Mouse (Mus musculus) heart, postnatal 4 days (tissue): ENCODE measurements around the gene Wnt6. TPM values are rescaled to one million over a fixed set of nuclear protein-coding genes. Genes with fewer than 3 reads are reported as not detected.

ENCODE experiments used
- DNase-seq: peaks from one replicate; pipeline ENCODE4 v3.0.0; 2021
- total RNA-seq, 2 experiments: library from RNA; stranded (reverse); gene quantifications; 2 replicates each; pipeline ENCODE4 v1.2.3; 2021

The Wnt6 gene
- total RNA-seq, 2 experiments from 2014 or later = 0.12 to 0.20 TPM

- peak; percentile 44 for DNase-seq
These were observed 4.1 kb downstream of the Wnt6 start for GRCm38 (mm10) chr1:74775816-74776215.

DNA sequence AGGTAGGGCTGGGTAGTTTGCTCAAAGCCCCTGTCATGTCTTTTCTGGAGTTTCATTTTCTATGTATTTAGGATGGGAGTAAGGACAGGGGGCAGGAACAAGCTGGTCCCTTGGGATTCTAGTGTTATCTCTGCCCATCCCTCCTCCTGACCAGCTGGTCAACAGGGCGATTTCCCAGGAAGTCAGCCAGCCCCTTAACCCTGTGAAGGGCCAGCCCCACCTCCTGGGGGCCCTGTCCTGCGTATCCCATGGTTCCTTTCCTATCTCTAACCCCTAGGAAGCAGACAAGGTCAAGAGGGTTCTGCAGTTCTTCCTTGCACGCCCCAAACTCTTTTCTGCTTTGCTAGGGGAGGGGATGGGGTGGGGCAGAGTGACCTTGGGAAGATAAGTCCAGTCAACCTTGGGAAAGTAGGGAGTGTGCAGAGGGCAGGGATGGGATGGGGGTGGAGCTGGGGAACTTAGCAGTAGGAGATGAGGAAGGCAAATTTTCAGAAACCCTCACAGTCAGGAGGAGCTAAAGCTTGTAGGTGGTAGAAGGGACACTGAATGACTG is 7.3 kb downstream of the Wnt6 start:
- no peak for DNase-seq

DNA sequence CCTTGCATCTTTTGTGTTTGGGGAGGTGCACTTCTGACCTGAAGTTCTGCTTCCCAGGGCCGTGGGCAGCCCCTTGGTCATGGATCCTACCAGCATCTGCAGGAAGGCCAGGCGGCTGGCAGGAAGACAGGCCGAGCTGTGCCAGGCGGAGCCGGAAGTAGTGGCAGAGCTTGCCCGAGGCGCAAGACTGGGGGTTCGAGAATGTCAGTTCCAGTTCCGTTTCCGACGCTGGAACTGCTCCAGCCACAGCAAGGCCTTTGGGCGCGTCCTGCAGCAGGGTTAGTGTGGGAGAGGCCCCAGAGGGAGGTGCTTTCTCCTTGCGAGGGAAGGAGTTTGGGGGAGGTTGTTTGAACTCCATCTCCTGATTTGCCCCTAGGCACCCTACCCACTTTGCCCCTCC is 10.4 kb downstream of the Wnt6 start:
- DNase-seq = no peak

- no peak for DNase-seq
These were observed 11.9 kb downstream of the Wnt6 start for GRCm38 (mm10) chr1:74783554-74783953.

GRCm38 (mm10) chr1:74784041-74784759 is 12.5 kb downstream of the Wnt6 start:
- DNase-seq = peak; percentile 77

DNA sequence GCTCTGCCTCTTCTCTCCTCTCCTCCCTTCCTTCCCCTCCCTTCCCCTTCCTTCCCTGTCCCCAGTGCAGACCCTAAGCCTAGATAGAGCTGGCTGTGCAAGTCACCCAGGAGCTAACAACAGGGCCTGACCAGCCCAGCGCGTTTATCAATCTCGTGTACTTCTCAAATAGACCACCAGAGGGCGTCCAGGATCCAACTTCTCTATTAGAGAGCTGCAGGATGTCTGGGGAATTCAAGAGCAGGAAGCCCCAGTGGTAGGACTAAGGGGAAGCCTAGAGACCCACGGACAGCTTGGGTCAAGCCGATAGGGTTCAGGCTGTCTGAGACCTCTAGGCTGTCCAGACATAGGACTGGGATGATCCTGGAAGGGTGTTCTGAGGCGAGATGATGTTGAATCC is 16.2 kb downstream of the Wnt6 start:
- peak; percentile 86 for DNase-seq

- DNase-seq = no peak
These were observed 17.0 kb downstream of the Wnt6 start for GRCm38 (mm10) chr1:74788603-74789176.

DNA sequence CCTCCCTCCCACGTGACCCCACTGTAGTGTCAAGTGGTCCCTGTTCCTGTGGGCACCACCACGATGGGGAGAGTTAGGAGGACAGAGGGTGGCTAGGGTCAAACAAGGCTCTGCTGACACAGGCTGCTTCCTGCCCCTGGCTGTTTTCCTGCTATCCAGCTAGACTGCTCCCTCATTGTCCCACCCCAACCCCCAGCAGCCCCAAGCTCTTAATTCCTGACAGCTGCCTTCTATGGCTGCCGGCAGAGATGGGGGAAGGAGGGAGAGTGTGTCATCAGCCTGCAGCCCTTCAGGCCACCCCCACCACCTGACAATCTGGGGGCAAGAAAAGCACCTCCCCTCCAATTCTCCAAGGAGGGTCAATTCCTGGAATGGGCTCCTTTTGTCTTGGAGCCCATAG is 18.4 kb downstream of the Wnt6 start:
- no peak for DNase-seq

DNA sequence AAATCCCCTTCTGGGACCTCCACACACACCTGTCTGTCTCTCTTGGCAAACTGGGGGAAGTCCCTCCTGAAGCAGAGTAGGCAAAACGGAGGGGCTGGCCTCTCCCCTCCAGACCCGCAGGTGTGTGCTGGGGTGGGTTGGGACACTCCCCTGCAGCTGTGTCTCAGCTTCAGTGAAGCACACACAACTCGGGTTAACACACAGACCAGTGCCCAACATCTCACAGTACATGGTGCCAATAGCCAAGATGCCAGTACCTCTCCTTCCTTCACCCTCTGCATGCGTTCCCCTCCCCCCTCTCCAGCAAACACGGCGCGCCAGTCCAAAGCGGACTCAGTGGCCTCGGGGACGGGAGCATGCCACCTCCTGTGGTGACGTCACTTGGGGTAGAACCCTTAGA is 19.6 kb downstream of the Wnt6 start, which contains the start of gene Wnt10a:
Gene Wnt10a, plus strand, starts transcription at position 268 of the 400 bp plus-strand sequence.
- no peak for DNase-seq

DNA sequence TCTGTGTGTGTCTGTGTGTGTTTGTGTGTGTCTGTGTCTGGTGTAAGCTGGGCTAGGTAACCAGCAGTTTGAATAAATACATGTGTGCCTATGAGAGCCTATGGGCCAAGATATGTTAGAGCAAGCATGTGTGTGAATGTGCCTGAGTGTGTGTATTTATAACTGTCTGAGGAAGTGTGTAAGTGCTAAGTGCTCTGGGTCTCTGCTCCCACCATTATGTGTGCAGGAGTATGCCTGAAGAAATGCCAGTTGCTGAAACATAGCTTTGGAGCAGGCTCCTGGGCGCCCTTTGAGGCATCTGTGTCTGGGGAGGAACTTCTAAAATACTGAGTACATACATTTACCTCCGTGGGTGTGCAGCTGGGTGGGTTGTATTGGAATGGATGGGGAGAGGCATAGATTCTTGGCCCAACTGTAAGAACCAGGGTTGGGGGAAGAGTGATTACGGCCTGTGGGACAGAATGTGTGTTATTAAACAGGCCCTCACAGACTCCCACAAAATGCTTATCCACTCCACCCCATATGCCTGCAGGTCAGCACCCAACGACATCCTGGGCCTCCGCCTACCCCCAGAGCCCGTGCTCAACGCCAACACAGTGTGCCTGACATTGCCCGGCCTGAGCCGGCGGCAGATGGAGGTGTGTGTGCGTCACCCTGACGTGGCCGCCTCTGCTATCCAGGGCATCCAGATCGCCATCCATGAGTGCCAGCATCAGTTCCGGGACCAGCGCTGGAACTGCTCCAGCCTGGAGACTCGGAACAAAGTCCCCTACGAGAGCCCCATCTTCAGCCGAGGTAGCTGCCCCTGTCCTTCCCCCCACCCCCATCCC is 21.4 kb downstream of the Wnt6 start:
- DNase-seq = no peak

DNA sequence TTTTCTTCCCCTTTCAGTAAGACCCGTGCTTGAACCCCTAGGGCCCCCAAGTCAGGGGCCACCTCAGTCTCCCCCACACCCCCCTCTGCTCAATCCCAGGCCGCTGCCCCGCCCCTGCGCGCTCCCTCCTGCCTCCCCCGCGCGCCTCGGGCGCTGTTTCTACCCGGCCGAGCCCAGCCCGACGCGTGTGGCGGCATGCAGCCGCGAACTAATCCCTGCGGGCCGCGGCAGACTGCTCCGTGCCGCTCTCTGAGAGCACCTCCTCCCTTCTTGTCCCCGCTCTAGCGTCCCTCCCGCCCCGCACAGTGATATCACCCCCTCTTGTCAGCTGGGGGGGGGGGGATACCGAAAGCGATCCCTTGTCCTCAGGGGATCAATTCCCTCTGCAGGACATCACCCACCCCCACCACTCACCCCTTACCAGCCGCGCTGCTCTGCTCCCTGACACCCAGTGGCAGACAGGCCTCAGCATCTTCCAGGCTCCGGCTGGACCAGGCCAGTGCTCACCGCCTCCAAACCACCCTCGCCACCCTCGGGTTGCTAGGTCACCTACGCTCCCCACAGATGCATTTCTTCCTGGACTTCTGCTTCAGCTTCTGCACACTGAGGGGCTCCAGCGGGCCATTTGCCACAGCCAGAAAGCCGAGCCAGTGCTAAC is 22.9 kb downstream of the Wnt6 start:
- no peak for DNase-seq

- no peak for DNase-seq
These were observed 23.4 kb downstream of the Wnt6 start for GRCm38 (mm10) chr1:74795145-74795529.

GRCm38 (mm10) chr1:74797459-74797858 is 25.8 kb downstream of the Wnt6 start:
- DNase-seq = no peak

- no peak for DNase-seq
These were observed 28.8 kb downstream of the Wnt6 start for GRCm38 (mm10) chr1:74800424-74800888.

DNA sequence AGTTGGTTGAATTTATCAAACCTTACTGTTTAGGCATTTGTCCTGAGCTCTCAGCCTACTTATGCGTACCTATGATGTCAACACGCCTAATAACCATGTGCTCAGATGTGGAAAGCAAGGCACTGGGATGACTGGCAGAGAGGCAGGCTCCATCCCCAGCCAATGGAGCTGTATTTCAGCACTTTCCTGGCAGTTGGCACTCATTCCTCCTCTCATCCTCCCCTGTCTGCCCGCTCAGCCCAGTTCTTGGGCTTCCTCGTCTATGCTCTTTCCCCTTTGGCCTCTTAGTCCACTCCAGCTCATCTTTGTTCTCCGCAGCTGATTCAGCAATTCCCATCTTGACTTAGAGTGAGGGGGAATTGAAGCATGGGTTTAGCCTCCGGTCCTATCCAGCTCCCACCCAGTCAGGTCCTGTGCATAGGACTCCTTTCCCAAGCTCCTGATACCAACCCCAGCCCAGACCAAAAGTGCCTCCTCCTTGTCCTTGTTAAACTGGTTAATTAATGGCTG is 30.0 kb downstream of the Wnt6 start:
- DNase-seq = no peak

DNA sequence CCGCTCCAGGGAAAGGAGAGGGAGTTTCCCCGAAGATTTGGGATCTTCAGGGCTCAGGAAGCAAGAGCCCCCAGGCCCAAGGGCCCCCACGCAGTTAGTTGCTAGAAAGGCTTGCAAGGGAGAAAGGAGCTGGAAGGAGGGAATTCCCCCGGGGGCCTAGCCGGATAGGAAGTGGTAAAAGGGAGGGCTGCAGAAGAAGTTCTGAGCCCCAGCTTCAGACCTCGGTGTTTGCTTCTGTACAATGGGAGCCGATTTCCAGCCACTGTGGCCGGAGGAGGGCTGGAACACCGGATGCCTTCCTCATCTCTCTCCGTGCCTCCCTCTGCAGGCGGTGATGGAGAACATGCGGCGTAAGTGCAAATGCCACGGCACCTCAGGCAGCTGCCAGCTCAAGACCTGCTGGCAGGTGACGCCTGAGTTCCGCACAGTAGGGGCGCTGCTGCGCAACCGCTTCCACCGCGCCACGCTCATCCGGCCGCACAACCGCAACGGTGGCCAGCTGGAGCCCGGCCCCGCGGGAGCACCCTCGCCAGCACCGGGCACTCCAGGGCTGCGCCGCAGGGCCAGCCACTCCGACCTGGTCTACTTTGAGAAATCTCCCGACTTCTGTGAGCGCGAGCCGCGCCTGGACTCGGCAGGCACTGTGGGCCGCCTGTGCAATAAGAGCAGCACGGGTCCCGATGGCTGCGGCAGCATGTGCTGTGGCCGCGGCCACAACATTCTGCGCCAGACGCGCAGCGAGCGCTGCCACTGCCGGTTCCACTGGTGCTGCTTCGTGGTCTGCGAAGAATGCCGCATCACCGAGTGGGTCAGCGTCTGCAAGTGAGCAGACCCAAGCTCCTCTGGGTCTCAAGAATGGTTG is 31.3 kb downstream of the Wnt6 start:
- DNase-seq = peak; percentile 82

- no peak for DNase-seq
These were observed 32.6 kb downstream of the Wnt6 start for GRCm38 (mm10) chr1:74804211-74804870.

- no peak for DNase-seq
These were observed 33.7 kb downstream of the Wnt6 start for GRCm38 (mm10) chr1:74805340-74805835.

GRCm38 (mm10) chr1:74805843-74806242 is 34.2 kb downstream of the Wnt6 start:
- DNase-seq = no peak
